Mouse (Mus musculus) gastrocnemius, adult 18-20 months (tissue): Measurements from ENCODE around the gene Sox13. TPM values are rescaled to one million over a fixed set of nuclear protein-coding genes. Genes with fewer than 3 reads are reported as not detected.

Experiments used
- DNase-seq: peaks from one replicate; pipeline ENCODE4 v3.0.0; 2021; ENCODE audit warnings: low spot score
- total RNA-seq, 2 experiments: library from RNA; stranded (reverse); gene quantifications; 2 replicates each; pipeline ENCODE4 v1.2.3; 2021

Gene Sox13
- total RNA-seq, 2 experiments from 2014 or later, result 6.2 to 11.5 TPM

DNA sequence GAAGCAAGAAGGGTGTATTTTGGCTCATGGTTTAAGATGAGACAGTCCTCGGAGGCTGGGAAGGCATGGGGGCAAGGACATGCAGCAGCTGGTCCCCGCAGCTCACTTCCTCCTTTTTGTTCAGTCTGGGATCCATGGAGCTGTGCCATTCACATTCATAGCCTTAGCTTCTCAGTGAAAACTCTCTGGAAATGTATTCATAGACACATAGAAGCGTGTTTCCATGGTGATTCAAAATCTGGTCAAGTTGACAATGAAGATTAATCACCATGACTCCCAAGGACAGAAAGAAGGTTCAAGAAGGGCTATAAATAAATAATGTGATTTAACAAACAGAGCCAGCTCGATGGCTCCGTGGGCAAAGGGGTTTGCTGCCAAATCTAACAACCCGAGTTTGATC, 90.2 kb downstream of the Sox13 start:
- no peak for DNase-seq

DNA sequence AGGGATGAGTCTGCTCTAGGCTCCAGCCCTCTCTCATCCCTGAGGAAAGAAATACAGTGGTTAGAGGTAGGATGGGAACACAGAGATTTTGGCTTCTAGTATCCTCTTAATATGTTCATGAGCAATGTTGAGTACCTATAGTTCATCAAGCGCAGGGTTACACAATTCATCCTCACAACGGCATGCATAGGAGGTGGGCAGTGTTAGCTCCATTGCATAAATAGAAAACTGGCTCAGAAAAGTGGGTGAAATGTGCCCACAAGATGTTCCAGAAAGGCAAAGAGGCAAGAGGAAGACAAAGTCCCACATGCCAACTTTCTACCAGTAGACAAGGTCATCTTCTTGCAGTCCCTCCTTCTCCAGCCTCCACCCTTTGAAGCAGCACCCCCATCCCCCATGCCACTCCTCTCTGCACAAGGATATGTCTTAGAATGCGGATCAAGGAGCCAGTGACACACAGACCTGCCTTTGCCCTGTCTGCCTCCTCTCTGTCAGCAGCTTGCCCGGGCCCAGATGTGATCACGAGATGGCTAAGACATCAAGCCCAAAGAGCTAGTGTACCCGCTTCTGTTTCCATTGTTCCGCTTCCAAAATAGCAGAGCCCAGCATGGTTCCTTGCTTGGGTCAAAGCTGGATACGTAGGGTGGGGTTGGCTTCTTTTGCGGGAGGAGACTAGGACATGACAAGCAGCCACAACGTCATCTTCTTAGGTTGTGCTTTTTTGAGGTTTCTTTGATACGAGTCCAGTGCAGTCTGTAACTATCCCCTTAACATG, 91.3 kb downstream of the Sox13 start:
- no peak for DNase-seq

Other genes starting within 250 kb of the Sox13 start
- not detected for gene Golt1a, start 114.6 kb downstream of the Sox13 start, total RNA-seq
- not detected for gene Kiss1, start 102.5 kb downstream of the Sox13 start, total RNA-seq
- gene Ren1, start 73.9 kb downstream of the Sox13 start, total RNA-seq, result under 1 TPM in 1 of 2 experiments, not detected in 1; 0.46 TPM
- gene Etnk2, start 60.8 kb downstream of the Sox13 start, total RNA-seq, result under 1 TPM; 0.17 to 0.34 TPM
- 10 to 100 TPM; 41.4 to 45.8 TPM for gene Snrpe, start 185.9 kb upstream of the Sox13 start, total RNA-seq
- gene Zbed6, start 236.5 kb upstream of the Sox13 start, total RNA-seq, result 1 to 10 TPM; 4.8 to 6.1 TPM
- 10 to 100 TPM; 25.6 to 26.2 TPM for gene Gm38394, start 236.9 kb upstream of the Sox13 start, total RNA-seq